Mouse (Mus musculus) midbrain, postnatal 0 days (tissue): ENCODE measurements around the gene Cd320. TPM values are rescaled to one million over a fixed set of nuclear protein-coding genes. Genes with fewer than 3 reads are reported as not detected.
"Not testable (repeated sequence)": the region's sequence is repeated elsewhere in the genome, so short reads cannot be mapped to it uniquely, and the experiment has no call there.

ENCODE experiments used
- ATAC-seq: fragments of 200-750 bp; cut with Nextera tagmentation; 2 replicates; pipeline ENCODE4 v1.8.0; 2017; ENCODE audit warnings: moderate number of reproducible peaks, mild to moderate bottlenecking, moderate TSS enrichment, moderate library complexity; ENCODE audit not compliant: low FRiP score
- DNase-seq: peaks from one replicate; pipeline ENCODE4 v3.0.0-alpha.2; 2015; ENCODE audit warnings: low spot score
- H3K27ac ChIP-seq: fragments of 300-500 bp; sonication (generic); 2 replicates; pipeline ENCODE4 v1.5.1; 2014; ENCODE audit warnings: low read depth, mild to moderate bottlenecking, low read length, mixed read lengths
- H3K27me3 ChIP-seq: fragments of 300-500 bp; sonication (generic); 2 replicates; pipeline ENCODE4 v1.6.1; 2014; ENCODE audit warnings: low read length, control low read depth, mixed read lengths; ENCODE audit not compliant: insufficient read depth
- H3K36me3 ChIP-seq: fragments of 300-500 bp; sonication (generic); 2 replicates; pipeline ENCODE4 v1.6.1; 2014; ENCODE audit warnings: low read length, control low read depth, mixed read lengths; ENCODE audit not compliant: insufficient read depth
- H3K4me1 ChIP-seq: fragments of 300-500 bp; sonication (generic); 2 replicates; pipeline ENCODE4 v1.6.1; 2014; ENCODE audit warnings: mild to moderate bottlenecking, control low read depth, antibody characterized with exemption, low read length, mixed read lengths; ENCODE audit not compliant: insufficient read depth
- H3K4me2 ChIP-seq: fragments of 300-500 bp; sonication (generic); 2 replicates; pipeline ENCODE4 v1.6.1; 2014; ENCODE audit warnings: low read depth, mild to moderate bottlenecking, low read length, mixed read lengths; ENCODE audit not compliant: poor library complexity, severe bottlenecking
- H3K4me3 ChIP-seq: fragments of 300-500 bp; sonication (generic); 2 replicates; pipeline ENCODE4 v1.5.1; 2014; ENCODE audit warnings: low read depth, mild to moderate bottlenecking, low read length, moderate library complexity
- H3K9ac ChIP-seq: fragments of 300-500 bp; sonication (generic); replicated peaks from 2 replicates; pipeline ENCODE4 v1.6.1; 2014; ENCODE audit warnings: mild to moderate bottlenecking, low read length, moderate library complexity, mixed read lengths; ENCODE audit not compliant: poor library complexity, severe bottlenecking
- H3K9me3 ChIP-seq: fragments of 300-500 bp; sonication (generic); 2 replicates; pipeline ENCODE4 v1.6.1; 2016; ENCODE audit warnings: low read length, control low read depth
- CTCF ChIP-seq: IDR thresholded peaks from 2 replicates; pipeline ENCODE4 v1.5.1; 2016; ENCODE audit warnings: antibody characterized with exemption, mild to moderate bottlenecking
- WGBS: fragments of 180-500 bp; shearing (Covaris S2); extraction: QIAGEN DNeasy Blood & Tissue Kit; methylation state at CpG from one replicate; pipeline ENCODE4 v1.1.7; 2014; 5-methylcytosine and 5-hydroxymethylcytosine counted together
- polyA plus RNA-seq: library from polyadenylated mRNA; unstranded; fragments of >200 nt; fragmentation: Nextera tagmentation; extraction: Ambion mirVana; gene quantifications from 2 replicates; pipeline ENCODE4 v1.2.1, GENCODE M21; 2015
- total RNA-seq: library from RNA; depleted of rRNA; stranded (reverse); fragments of >200 nt; gene quantifications from 2 replicates; pipeline ENCODE4 v1.2.3, GENCODE M21; 2014

Gene Cd320
- total and polyA plus RNA-seq, 2 experiments from 2014 or later, result 26.7 to 46.8 TPM

DNA sequence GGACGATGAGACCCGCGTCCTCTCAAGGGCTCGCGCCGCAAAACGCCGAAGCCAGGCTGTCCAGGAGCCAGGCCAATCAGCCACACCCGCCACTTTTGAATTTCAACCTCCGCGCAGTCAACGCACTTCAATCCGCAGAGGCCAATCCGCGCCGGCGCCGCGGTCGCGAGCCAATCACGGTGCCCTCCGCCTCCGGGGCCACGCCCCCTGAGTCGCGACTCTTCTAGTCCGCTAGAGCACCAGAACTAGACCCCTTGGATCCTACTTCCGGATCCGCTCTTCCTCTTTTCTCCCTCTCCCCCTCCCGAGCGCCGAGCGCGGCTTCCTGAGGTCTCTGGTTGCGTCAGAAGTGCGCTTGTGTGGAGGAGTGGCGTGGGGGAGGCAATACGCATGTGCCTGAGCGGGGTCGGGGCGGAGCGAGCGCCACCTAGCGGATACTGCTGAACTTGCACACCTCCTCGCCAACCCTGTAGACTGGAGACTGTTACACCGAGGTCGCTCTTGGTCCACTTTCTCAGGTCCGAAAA, 47.7 kb downstream of the Cd320 start, which contains the start of gene Kifc1:
Gene Kifc1, minus strand, starts transcription at position 129 of the 527 bp plus-strand sequence.
- Histone ChIP-seq H3K9me3 (no peaks in the 10 kb centered on the region), H3K9ac (no peak within 1 kb of the TSS; the same call in 1 of the 2 replicates), H3K4me3 (peak within 1 kb of the TSS; percentile 50), H3K4me2 (peak within 1 kb of the TSS; percentile 66), H3K36me3 (no peaks in the 10 kb centered on the region), H3K27me3 (no peaks in the 10 kb centered on the region), H3K27ac (no peak within 1 kb of the TSS), H3K4me1 (no peaks in the 10 kb centered on the region)
- DNase-seq (peak; percentile 100), ATAC-seq (peak; percentile 99)
- WGBS, result under 1% methylated on average over 49 of the region's 49 CpGs
- peak; percentile 100 for TF ChIP-seq CTCF

DNA sequence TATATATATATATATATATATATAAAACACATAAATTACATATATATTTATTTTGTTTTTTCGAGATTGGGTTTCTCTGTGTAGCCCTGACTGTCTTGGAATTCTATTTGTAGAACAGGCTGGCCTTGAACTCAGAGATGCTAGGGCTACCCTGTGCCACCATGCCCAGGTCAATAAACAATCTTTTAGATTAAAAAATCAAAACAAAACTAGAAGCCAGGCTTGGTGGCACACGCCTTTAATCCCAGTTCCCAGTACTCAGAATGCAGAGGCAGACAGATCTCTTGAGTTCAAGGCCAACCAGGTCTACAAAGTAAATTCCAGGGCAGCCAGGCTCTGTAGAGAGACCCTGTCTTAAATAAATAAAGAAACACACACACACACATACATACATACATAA, 48.5 kb downstream of the Cd320 start:
- WGBS, result 68% methylated on average over 2 of the region's 2 CpGs
- ATAC-seq, result no peak

DNA sequence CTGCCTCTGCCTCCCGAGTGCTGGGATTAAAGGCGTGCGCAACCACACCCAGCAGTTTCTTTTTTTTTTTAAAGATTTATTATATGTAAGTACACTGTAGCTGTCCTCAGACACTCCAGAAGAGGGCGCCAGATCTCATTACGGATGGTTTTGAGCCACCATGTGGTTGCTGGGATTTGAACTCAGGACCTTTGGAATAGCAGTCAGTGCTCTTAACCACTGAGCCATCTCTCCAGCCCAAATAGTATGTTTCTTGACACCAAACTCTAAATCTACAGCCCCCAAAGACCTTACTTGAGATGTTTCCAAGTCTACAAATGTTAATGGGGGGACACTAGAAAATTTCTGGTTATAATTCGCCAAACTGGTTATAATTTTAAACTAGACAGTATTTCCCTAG, 49.0 kb downstream of the Cd320 start:
- H3K9ac ChIP-seq, H3K27me3 ChIP-seq, H3K4me2 ChIP-seq, H3K27ac ChIP-seq, DNase-seq, H3K4me1 ChIP-seq, H3K9me3 ChIP-seq, H3K36me3 ChIP-seq, ATAC-seq, H3K4me3 ChIP-seq: not testable (repeated sequence)
- TF ChIP-seq CTCF, result peak; percentile 18; the same call in 1 of the 2 replicates
- WGBS, result 69% methylated on average over 6 of the region's 6 CpGs

More for the DNA sequence above, 48.5 kb downstream of the Cd320 start:
- H3K27me3 ChIP-seq, result no peaks in the 10 kb centered on the region
- DNase-seq, result no peak
- no peaks in the 10 kb centered on the region for H3K36me3 ChIP-seq
- no peaks in the 10 kb centered on the region for H3K4me1 ChIP-seq
- H3K9ac ChIP-seq, result no peak overlapping the region
- no peaks in the 10 kb centered on the region for H3K9me3 ChIP-seq
- no peak overlapping the region for H3K4me3 ChIP-seq
- H3K27ac ChIP-seq, result no peak overlapping the region
- no peak for TF ChIP-seq CTCF
- no peak overlapping the region for H3K4me2 ChIP-seq

DNA sequence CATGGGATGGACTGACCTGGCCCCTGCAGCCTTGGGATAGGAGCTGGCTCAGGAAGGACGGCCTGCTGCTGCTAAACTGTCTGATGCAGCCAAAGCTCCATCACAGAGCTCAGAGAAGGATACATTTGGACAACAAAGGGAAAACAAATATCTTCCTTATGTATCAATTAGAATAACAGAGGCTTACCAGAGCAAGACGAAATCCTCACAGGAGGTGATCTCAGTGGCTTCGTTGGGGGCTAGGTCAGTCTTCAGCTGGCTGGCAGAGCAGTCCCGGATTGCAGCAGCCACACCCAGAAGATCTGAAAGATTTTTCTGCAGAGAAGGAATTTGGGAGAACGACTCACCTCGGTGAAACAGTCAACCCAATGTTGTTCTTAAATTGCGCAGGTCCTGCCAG, 49.5 kb downstream of the Cd320 start:
- ATAC-seq, result no peak
- 17% methylated on average over 7 of the region's 7 CpGs for WGBS

DNA sequence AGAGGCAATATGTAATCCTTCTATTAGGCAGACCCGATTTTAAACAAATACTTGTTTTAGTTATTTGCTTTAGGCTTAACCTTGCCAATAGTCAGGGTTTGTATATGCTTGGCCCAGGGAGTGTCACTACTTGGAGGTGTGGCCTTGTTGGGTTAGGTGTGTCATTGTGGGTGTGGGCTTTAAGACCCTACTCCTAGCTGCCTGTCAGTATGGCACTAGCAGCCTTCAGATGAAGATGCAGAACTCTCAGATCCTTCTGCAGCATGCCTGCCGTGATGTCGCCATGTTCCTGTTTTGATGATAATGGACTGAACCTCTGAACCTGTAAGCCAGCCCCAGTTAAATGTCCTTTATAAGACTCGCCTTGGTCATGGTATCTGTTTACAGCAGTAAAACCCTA, 50.1 kb downstream of the Cd320 start:
- ATAC-seq, H3K36me3 ChIP-seq, H3K27ac ChIP-seq, H3K4me1 ChIP-seq, H3K4me3 ChIP-seq, H3K9me3 ChIP-seq, H3K4me2 ChIP-seq, DNase-seq, H3K27me3 ChIP-seq, H3K9ac ChIP-seq: not testable (repeated sequence)
- WGBS, result 79% methylated on average over 4 of the region's 4 CpGs

More for the DNA sequence above, 49.5 kb downstream of the Cd320 start:
- H3K4me2 ChIP-seq, result no peak overlapping the region
- no peak overlapping the region for H3K9ac ChIP-seq
- H3K9me3 ChIP-seq, result no peaks in the 10 kb centered on the region
- no peak overlapping the region for H3K4me3 ChIP-seq
- H3K36me3 ChIP-seq, result no peaks in the 10 kb centered on the region
- DNase-seq, result no peak
- no peaks in the 10 kb centered on the region for H3K27me3 ChIP-seq
- no peaks in the 10 kb centered on the region for H3K4me1 ChIP-seq
- H3K27ac ChIP-seq, result no peak overlapping the region
- no peak for TF ChIP-seq CTCF

DNA sequence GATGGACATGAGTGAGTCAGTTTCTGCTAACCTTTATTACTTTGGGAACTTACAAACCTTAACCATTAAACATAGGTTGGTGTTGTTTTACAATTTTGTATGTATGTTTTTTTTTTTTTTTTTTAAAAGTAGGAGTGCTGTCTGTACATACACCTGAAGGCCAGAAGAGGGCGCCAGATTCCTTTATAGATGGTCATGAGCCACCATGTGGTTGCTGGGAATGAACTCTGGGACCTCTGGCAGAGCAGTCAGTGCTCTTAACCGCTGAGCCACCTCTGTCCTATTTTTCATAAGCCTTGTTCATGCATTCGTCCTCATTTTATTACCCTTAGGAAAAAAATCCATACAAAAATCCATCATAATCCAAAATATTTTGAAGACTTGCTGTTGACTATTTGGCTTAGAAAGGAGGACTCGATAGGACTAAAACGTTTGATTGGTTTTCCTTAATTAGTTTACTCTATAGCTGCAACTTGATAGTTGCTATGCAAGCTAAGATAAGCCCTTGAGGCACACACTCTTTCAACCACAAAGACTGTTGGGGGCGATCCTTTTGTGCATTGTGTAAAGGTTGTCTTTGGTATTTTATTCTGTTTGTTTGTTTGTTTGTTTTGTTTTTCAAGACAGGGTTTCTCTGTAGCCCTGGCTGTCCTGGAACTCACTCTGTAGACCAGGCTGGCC, 54.4 kb downstream of the Cd320 start:
- DNase-seq, result peak; percentile 67

DNA sequence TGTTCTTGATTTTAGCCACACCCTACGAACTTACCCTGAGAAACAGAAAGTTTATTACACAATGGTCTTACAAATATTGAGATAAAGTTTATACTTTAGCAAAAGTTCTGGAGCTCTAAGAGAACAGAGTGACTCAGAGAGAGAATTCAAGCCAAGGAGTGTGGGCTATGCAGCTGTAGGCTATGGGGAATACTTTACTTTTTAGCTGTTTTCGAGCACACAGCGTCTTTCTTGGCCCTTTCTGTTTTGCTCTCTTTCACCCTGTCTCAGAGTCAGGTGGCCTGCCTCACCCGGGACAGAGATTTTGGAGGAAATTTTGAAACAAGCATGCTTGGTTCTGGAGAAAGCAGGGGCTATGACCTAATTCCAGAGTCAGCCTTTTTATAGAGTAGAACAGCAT, 55.3 kb downstream of the Cd320 start:
- not testable (repeated sequence) for H3K4me3 ChIP-seq, H3K9me3 ChIP-seq, ATAC-seq, H3K36me3 ChIP-seq, H3K4me1 ChIP-seq, H3K4me2 ChIP-seq, H3K27ac ChIP-seq, DNase-seq, H3K9ac ChIP-seq, H3K27me3 ChIP-seq
- 85% methylated on average over 4 of the region's 4 CpGs for WGBS

More for the DNA sequence above, 54.4 kb downstream of the Cd320 start:
- Histone ChIP-seq H3K27me3 (no peaks in the 10 kb centered on the region), H3K27ac (no peak overlapping the region), H3K4me2 (no peak overlapping the region), H3K9me3 (no peaks in the 10 kb centered on the region), H3K4me3 (no peak overlapping the region), H3K36me3 (no peaks in the 10 kb centered on the region), H3K4me1 (no peaks in the 10 kb centered on the region), H3K9ac (no peak overlapping the region)
- ATAC-seq, result no peak
- TF ChIP-seq CTCF, result peak; percentile 69
- WGBS, result 46% methylated on average over 6 of the region's 6 CpGs
